Mouse (Mus musculus): ENCODE measurements around the gene Sult2a2. TPM values are rescaled to one million over a fixed set of nuclear protein-coding genes. Genes with fewer than 3 reads are reported as not detected.
"Not testable (repeated sequence)": the region's sequence is repeated elsewhere in the genome, so short reads cannot be mapped to it uniquely, and the experiment has no call there.

Gene Sult2a2
- polyA plus RNA-seq (2015; fragmentation: Nextera tagmentation; extraction: Ambion mirVana), result not detected in 2 replicates

DNA sequence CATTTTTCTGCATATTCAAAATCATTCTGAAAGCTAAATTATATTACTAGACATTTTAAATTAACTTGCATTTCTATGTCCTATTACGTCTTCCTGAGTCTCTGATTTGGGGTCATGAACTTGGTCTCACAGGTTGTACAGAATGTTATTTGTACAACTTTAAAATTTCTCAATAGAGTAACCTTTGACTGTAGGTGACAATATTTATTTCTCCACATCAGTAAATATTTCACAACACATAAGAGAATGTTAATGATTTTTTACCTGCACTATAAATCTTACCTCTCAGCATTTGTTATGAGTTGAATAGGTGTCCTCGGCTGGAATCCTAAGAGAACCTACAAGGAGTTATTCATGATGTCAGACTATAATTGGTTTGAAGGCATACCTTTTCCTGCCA is at the start of gene Sult2a2:
Gene Sult2a2, plus strand, starts transcription at position 301 of the 400 bp plus-strand sequence.
- not testable (repeated sequence) for H3K9me3 ChIP-seq (replicated peaks); ATAC-seq (ENCODE audit: low FRiP score); H3K36me3 ChIP-seq; H3K4me1 ChIP-seq; H3K4me2 ChIP-seq; H3K9ac ChIP-seq (replicated peaks); H3K27me3 ChIP-seq (replicated peaks); H3K4me3 ChIP-seq (replicated peaks); H3K27ac ChIP-seq (replicated peaks)
- 94% methylated on average over 2 of the region's 2 CpGs for WGBS

DNA sequence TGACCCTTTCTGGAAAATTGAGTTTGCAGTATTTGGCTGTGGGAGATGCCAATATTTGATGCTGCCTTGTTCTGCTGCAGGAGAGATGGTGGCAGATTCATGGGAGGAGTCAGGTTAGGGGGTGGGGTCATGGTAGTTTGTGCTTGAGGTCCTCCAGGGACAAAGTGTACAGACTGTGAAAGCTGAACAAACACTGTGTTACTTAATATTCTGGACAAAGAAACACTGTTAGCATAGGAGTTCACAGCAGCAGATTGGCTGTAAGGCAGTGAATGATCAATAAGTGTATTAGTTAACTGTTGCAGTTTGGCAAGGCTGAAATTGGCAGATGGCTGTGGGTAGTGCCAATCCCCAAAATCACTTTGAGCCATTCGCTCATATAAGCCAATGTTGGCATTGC is 80.6 kb downstream of the Sult2a2 start:
- no peak for ATAC-seq (ENCODE audit: low FRiP score)
- no peaks in the 10 kb centered on the region for H3K4me1 ChIP-seq
- no peaks in the 10 kb centered on the region for H3K27me3 ChIP-seq (replicated peaks)
- H3K9ac ChIP-seq (replicated peaks), result no peak overlapping the region
- H3K36me3 ChIP-seq, result no peaks in the 10 kb centered on the region
- H3K4me2 ChIP-seq, result no peak overlapping the region
- H3K9me3 ChIP-seq (replicated peaks), result 0 out of 2 replicates have a peak, but pooled peaks cover 5% of the 10 kb centered on the region
- no peak overlapping the region for H3K4me3 ChIP-seq (replicated peaks)
- no peak overlapping the region for H3K27ac ChIP-seq (replicated peaks)
- 92% methylated on average over 1 of the region's 1 CpGs for WGBS

Other genes starting within 250 kb of the Sult2a2 start
- gene Bsph2, start 162.4 kb upstream of the Sult2a2 start, polyA plus RNA-seq (2015; fragmentation: Nextera tagmentation; extraction: Ambion mirVana), result not detected in 2 replicates
- gene Sult2a5, start 109.5 kb upstream of the Sult2a2 start, polyA plus RNA-seq (2015; fragmentation: Nextera tagmentation; extraction: Ambion mirVana), result not detected in 2 replicates
- not detected in 2 replicates for gene Sult2a1, start 103.9 kb downstream of the Sult2a2 start, polyA plus RNA-seq (2015; fragmentation: Nextera tagmentation; extraction: Ambion mirVana)